Mouse (Mus musculus) neural tube, embryonic 13.5 days (tissue): ENCODE data around the gene Lrp11. TPM values are rescaled to one million over a fixed set of nuclear protein-coding genes. Genes with fewer than 3 reads are reported as not detected.

Source experiments
- ATAC-seq: fragments of 200-750 bp; cut with Nextera tagmentation; 2 replicates; pipeline ENCODE4 v1.8.0; 2017; ENCODE audit warnings: low read depth, mild to moderate bottlenecking, moderate TSS enrichment, moderate library complexity
- H3K27ac ChIP-seq: fragments of 300-500 bp; sonication (generic); replicated peaks from 2 replicates; pipeline ENCODE4 v1.5.1; 2015; ENCODE audit warnings: moderate library complexity, mild to moderate bottlenecking, inconsistent platforms
- H3K27me3 ChIP-seq: fragments of 300-500 bp; sonication (generic); 2 replicates; pipeline ENCODE4 v1.6.1; 2015; ENCODE audit warnings: mild to moderate bottlenecking, inconsistent platforms
- H3K36me3 ChIP-seq: fragments of 300-500 bp; sonication (generic); 2 replicates; pipeline ENCODE4 v1.6.1; 2015; ENCODE audit warnings: mild to moderate bottlenecking, inconsistent platforms
- H3K4me1 ChIP-seq: fragments of 300-500 bp; sonication (generic); replicated peaks from 2 replicates; pipeline ENCODE4 v1.6.1; 2015; ENCODE audit warnings: inconsistent platforms
- H3K4me2 ChIP-seq: fragments of 300-500 bp; sonication (generic); 2 replicates; pipeline ENCODE4 v1.6.1; 2015; ENCODE audit warnings: inconsistent platforms, mild to moderate bottlenecking, moderate library complexity
- H3K4me3 ChIP-seq: fragments of 300-500 bp; sonication (generic); 2 replicates; pipeline ENCODE4 v1.5.1; 2015; ENCODE audit warnings: mild to moderate bottlenecking, inconsistent platforms
- H3K9ac ChIP-seq: fragments of 300-500 bp; sonication (generic); 2 replicates; pipeline ENCODE4 v1.6.1; 2015; ENCODE audit warnings: moderate library complexity, mild to moderate bottlenecking, inconsistent platforms
- H3K9me3 ChIP-seq: fragments of 300-500 bp; sonication (generic); 2 replicates; pipeline ENCODE4 v1.6.1; 2016; ENCODE audit warnings: inconsistent platforms
- WGBS: fragments of 180-500 bp; shearing (Covaris S2); methylation state at CpG from one replicate; pipeline ENCODE4 v1.1.7; 2015; 5-methylcytosine and 5-hydroxymethylcytosine counted together
- polyA plus RNA-seq: library from polyadenylated mRNA; unstranded; fragments of >200 nt; fragmentation: Nextera tagmentation; extraction: Ambion mirVana; gene quantifications from 2 replicates; pipeline ENCODE4 v1.2.1, GENCODE M21; 2015

The Lrp11 gene
- polyA plus RNA-seq, 1 experiment from 2014 or later: 31.7 TPM

DNA sequence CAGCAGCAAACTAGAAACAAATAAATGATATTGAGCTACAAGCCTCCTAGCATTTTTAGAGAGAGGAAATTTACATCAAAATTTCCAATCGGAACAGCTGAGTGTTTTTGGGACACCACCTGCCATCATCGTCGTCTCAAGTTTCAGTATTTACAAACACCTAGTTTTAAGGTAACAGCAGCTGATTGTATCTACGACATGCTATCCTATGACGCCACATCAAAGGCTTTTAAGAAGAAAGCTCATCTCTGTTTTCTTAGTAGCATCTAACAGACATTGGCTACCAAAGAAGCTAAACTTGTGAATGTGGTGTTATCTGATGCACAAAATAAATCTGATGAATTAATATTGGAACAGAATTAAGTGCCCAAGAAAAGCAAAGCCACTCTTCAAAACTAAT is 40.7 kb downstream of the Lrp11 start:
- Histone ChIP-seq H3K4me3 (no peak overlapping the region), H3K4me2 (no peak overlapping the region), H3K27me3 (no peaks in the 10 kb centered on the region), H3K4me1 (no peaks in the 10 kb centered on the region), H3K9me3 (no peaks in the 10 kb centered on the region), H3K36me3 (peaks cover 68% of the 10 kb centered on the region), H3K9ac (no peak overlapping the region), H3K27ac (no peak overlapping the region)
- 93% methylated on average over 5 of the region's 5 CpGs for WGBS
- no peak for ATAC-seq

DNA sequence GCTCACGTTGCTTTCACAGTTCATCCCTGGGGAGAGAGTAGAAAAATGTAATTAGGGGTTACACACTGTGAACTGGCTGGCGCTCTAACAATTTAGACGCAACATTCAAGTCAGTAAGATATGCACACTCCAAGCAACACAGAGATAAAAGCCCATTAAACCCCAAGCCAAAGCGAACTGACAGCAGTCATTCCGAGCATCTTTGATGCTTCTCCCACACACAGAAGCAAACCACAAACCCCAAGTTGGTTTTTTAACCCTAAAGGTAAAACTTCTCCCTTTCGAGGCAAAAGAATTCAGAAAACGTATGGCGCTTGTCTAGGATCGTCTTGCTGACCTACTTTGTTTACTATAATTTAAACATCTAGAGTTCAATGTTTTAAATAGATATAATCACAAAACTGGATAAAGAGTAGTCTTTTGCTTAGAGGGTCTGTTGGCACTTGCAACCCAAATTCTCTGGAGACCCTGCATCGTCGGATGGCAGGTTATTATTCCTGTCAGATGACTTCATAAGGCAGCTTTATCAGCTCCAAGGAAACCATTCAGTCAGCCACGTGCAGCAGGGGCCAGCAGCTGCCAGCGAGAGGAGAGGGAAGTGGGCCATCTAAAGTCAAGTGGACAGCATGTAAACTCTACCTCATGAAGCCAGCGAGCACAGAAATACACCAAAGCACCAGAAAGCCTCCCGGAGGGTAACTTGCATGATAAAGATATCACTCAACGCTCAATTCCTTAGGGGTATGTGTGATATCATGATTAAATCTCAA is 41.5 kb downstream of the Lrp11 start:
- Histone ChIP-seq H3K27ac (no peak overlapping the region), H3K36me3 (peaks cover 66% of the 10 kb centered on the region), H3K4me2 (no peak overlapping the region), H3K27me3 (no peaks in the 10 kb centered on the region), H3K4me3 (no peak overlapping the region), H3K4me1 (no peaks in the 10 kb centered on the region), H3K9me3 (no peaks in the 10 kb centered on the region), H3K9ac (no peak overlapping the region)
- ATAC-seq: no peak
- WGBS: 83% methylated on average over 16 of the region's 16 CpGs

DNA sequence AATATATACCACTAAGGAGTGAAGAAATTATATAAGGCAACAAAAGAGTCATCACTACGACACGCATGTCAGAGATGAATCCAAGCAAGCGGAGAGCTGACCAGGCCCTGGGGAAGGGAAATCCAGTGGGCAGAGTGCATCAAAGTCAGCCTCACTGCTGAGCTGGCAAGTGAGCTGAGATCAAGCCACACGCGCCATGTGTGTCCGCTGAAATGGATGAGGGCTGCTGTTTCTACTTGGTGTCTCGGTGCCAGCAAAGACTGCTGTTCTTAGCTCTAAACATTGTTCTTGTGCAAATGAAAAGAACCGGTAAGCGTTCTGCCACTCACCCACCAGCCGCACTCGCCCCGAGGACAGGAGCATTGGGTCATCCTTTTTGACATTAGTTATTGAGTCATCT is 50.8 kb downstream of the Lrp11 start:
- no peaks in the 10 kb centered on the region for H3K9me3 ChIP-seq
- no peak overlapping the region for H3K27ac ChIP-seq
- H3K27me3 ChIP-seq: no peaks in the 10 kb centered on the region
- H3K4me2 ChIP-seq: no peak overlapping the region
- WGBS: 96% methylated on average over 12 of the region's 12 CpGs
- H3K4me1 ChIP-seq: no peaks in the 10 kb centered on the region
- H3K9ac ChIP-seq: no peak overlapping the region
- no peak overlapping the region for H3K4me3 ChIP-seq
- H3K36me3 ChIP-seq: peaks cover 76% of the 10 kb centered on the region
- no peak for ATAC-seq

DNA sequence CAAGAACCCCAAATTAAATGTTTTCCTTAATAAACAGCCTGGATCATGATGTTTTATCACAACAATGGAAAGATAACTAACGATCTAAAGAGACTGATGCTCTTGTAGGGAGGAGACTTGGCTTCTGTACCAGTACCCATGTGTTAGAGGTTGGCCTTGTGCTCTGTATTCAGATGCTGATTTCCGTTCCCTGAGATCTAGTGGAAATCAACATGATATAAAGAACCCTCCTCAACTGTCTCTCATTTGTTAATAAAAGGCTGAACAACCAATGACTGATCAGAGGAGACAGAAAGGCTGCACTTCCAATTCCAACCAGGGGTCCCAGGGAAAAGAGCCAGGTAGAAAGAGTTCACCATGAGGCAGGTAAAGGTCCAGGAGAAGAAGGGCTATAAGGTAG is 56.3 kb downstream of the Lrp11 start:
- no peaks in the 10 kb centered on the region for H3K4me1 ChIP-seq
- no peaks in the 10 kb centered on the region for H3K27me3 ChIP-seq
- no peak for ATAC-seq
- H3K4me2 ChIP-seq: no peak overlapping the region
- H3K9ac ChIP-seq: no peak overlapping the region
- H3K4me3 ChIP-seq: no peak overlapping the region
- H3K27ac ChIP-seq: no peak overlapping the region
- no peaks in the 10 kb centered on the region for H3K9me3 ChIP-seq
- peaks cover 62% of the 10 kb centered on the region for H3K36me3 ChIP-seq
- WGBS: 87% methylated on average over 2 of the region's 2 CpGs

DNA sequence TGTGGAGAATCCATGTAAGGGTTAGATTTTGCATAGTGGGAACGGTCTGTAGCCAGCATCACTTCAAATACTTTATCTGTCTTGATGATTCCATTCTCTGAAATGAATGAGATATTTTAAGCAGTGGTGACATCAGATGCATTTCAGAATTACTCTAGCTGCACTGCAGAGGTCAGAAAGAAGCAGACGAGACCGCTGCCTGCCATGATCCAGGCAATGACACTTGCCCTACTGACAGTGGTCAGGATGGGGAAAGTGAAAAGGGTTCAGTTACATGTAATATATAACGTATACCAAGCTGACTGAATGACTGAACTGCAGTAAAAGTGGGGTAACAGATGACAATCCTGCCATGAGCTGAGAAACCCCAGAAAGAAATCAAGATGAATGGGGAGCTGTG is 59.5 kb downstream of the Lrp11 start:
- 88% methylated on average over 4 of the region's 4 CpGs for WGBS
- peaks cover 38% of the 10 kb centered on the region for H3K36me3 ChIP-seq
- H3K9ac ChIP-seq: no peak overlapping the region
- no peak overlapping the region for H3K27ac ChIP-seq
- H3K4me3 ChIP-seq: no peak overlapping the region
- no peaks in the 10 kb centered on the region for H3K27me3 ChIP-seq
- no peak for ATAC-seq
- H3K4me1 ChIP-seq: no peaks in the 10 kb centered on the region
- no peaks in the 10 kb centered on the region for H3K9me3 ChIP-seq
- no peak overlapping the region for H3K4me2 ChIP-seq

DNA sequence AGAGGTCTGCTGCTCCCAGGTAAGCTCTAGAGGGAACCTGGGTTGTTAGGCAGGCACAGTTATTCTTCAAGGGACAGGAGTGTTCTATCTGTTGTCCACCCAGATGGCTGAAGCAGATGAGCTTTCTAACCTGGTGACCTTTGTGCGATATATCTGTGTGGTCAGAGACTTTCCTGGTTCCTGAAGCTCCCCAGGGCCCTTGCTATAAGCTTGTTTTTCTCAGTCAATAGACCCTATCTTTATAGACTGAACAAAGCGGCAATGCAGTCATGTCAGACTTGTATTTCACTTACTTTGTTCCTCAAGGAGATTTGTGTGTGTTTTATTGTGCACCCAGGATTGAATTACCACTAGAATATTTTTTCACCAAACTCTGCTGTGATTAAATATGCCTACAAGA is 61.5 kb downstream of the Lrp11 start:
- Histone ChIP-seq H3K9me3 (no peaks in the 10 kb centered on the region), H3K4me3 (no peak overlapping the region), H3K27me3 (no peaks in the 10 kb centered on the region), H3K9ac (no peak overlapping the region), H3K36me3 (peaks cover 25% of the 10 kb centered on the region), H3K27ac (no peak overlapping the region), H3K4me2 (no peak overlapping the region), H3K4me1 (no peaks in the 10 kb centered on the region)
- no peak for ATAC-seq
- 92% methylated on average over 2 of the region's 2 CpGs for WGBS

DNA sequence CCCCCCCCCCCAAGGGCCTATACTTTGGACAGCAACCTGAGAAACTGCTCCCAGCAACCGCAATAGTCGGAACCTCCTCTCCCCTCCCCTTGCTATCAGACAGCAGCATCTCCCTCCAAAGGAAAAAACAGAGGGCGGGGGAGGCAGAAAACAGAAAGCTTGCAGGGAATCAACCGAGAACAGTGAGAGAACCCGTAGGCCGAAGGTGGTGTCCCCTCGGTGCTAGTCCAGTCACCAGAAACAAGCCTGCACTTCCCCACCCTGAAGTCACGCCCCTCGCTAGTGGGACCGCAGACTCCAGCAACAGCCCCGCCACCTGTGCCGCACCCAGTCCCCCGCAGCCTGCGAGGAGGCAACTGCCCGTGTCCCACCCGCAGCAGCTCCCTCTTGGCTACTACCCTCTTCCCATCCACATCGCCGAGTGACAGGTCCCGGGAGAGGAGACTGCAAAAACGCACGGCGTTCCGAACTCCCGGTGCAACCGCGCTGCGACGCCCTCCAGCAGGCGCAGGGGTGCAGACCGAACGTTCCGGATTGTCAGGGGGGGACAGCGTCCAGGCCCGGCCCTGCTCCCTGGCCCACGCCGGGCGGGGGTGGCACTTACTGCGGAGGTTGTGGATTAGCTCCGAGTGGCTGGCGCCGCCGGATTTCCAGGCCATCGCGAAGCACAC is 73.0 kb downstream of the Lrp11 start:
- under 1% methylated on average over 44 of the region's 44 CpGs for WGBS

DNA sequence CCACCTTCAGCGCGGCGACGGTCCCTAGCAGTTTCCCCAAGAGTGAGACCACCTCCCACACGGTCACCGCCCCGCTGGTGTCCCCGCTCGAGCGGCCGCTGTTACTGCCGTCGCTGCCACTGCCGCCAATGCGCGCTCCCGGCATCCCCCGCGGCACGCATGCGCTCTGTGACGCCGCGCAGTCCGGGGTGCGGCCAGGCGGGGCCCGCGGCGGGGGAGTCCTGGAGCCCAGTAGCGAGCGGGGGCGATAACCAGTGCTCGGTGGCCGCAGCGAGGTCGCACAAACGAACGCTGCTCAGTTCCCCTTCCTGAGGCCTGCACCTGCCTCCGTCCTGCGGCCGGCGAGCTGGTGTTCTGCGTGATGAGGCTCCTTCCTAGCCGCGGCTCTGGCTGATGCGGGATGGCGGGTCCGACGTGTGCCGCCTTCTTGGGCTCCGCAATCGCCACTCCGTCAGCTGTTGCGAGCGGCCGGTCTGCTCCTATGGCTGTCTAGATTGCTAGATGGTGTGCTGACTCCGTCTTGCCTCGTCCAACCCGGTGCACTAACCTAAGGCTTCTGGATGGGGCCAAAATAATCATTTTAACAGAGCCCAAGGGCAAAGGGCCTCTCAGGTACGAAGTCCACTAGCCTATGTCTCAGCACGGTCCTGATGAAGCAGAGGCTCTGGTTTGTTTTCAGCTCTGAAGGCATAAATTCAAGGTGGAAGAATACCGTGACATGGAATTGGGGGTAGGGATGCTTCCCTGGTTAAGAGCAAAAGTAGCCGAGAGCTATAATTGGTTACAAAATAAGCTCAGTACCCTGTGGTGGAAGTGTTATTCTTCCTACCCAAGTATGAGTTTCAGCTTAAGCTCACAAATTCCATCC is 73.8 kb downstream of the Lrp11 start:
- peaks cover 36% of the 10 kb centered on the region for H3K4me1 ChIP-seq
- peak; percentile 94 for ATAC-seq
- WGBS: 1% methylated on average over 64 of the region's 64 CpGs
- H3K9ac ChIP-seq: peak overlapping the region; percentile 93
- H3K36me3 ChIP-seq: no peaks in the 10 kb centered on the region
- no peaks in the 10 kb centered on the region for H3K27me3 ChIP-seq
- H3K27ac ChIP-seq: peak overlapping the region; percentile 94
- no peaks in the 10 kb centered on the region for H3K9me3 ChIP-seq
- H3K4me2 ChIP-seq: peak overlapping the region; percentile 93
- H3K4me3 ChIP-seq: peak overlapping the region; percentile 72

More for the DNA sequence above, 73.0 kb downstream of the Lrp11 start:
- Histone ChIP-seq H3K4me3 (peak overlapping the region; percentile 72), H3K9ac (peak overlapping the region; percentile 93), H3K36me3 (no peaks in the 10 kb centered on the region), H3K27ac (peak overlapping the region; percentile 94), H3K9me3 (no peaks in the 10 kb centered on the region), H3K4me1 (peaks cover 28% of the 10 kb centered on the region), H3K27me3 (no peaks in the 10 kb centered on the region), H3K4me2 (peak overlapping the region; percentile 93)
- ATAC-seq: peak; percentile 84

DNA sequence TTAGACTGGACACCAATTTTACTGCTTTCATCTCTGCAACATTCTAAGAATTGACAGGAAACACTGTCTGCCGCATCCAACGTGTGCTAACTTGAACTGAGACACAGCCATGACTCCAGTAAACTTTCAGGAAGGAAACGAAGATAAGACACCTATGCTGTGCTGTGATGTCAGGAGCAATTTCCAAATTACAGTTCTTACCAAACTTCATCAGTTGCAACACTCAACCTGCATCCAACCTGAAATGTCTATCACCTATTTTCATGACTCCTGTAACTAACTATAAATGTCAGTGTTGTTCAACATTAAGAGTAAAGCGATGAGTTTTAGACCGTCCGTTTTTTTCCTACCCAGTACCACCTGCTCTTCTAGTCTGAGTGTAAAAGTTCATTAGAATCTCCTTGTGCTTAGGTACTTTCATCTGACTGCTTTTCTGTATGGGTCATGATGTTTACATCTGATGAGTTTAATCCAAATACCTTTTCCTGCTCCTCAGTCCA is 74.5 kb downstream of the Lrp11 start:
- Histone ChIP-seq H3K27ac (peak overlapping the region; percentile 94), H3K4me2 (peak overlapping the region; percentile 93), H3K9ac (peak overlapping the region; percentile 93), H3K4me3 (peak overlapping the region; percentile 72), H3K4me1 (peaks cover 39% of the 10 kb centered on the region), H3K9me3 (no peaks in the 10 kb centered on the region), H3K27me3 (no peaks in the 10 kb centered on the region), H3K36me3 (no peaks in the 10 kb centered on the region)
- WGBS: 74% methylated on average over 6 of the region's 6 CpGs
- no peak for ATAC-seq

DNA sequence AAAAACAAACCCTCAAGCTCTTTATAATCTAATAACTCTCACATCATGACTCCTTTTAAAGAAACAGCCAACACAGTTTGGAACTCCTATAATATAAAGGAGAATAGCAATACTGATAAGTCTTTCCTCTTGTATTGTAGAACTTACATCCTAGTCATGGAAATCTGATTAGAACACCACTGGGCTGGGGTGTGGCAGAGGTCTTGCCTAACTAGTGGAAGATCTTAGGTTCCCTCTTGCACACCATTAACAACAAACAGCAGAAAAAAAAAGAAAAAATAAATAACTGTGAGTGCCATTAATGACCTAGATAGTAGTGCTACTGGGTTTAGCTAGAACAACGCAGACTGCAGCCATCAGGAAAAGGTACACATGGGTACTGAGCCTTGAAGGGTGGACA is 75.3 kb downstream of the Lrp11 start:
- 81% methylated on average over 1 of the region's 1 CpGs for WGBS
- Histone ChIP-seq H3K4me1 (peaks cover 34% of the 10 kb centered on the region), H3K9me3 (no peaks in the 10 kb centered on the region), H3K36me3 (peaks cover 6% of the 10 kb centered on the region), H3K9ac (no peak overlapping the region), H3K4me2 (no peak overlapping the region), H3K27ac (no peak overlapping the region), H3K27me3 (no peaks in the 10 kb centered on the region), H3K4me3 (no peak overlapping the region)
- ATAC-seq: no peak

DNA sequence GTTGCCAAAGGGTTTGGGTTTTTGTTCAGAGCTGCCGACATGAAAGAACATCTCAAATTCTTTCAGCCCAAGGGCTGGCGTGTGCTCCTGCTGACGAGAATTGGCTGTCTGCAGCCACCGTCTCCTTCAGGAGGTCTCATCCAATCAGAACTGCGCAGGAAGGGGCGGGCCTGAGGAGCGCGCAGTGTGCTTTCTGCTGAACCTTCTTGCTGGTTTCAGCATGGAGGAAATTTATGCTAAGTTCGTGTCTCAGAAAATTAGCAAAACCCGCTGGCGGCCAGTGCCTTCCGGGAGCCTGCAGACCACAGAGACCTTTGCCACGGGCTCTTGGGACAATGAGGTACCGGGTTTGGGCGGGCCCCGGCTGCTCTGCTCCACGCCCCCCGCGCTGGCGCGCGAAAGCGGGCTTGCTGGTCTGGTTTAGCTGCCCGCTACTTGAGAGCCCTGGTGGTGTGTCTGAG is 77.8 kb downstream of the Lrp11 start, which contains the start of gene Nup43:
TSS of gene Nup43 (plus strand) at position 162 of the 461 bp plus-strand sequence.
- Histone ChIP-seq H3K4me3 (peak within 1 kb of the TSS; percentile 85), H3K36me3 (peaks cover 23% of the 10 kb centered on the region), H3K27ac (peak within 1 kb of the TSS; percentile 59; the same call in 1 of the 2 replicates), H3K9ac (peak within 1 kb of the TSS; percentile 76), H3K4me2 (peak within 1 kb of the TSS; percentile 87), H3K9me3 (no peaks in the 10 kb centered on the region), H3K4me1 (peaks cover 20% of the 10 kb centered on the region), H3K27me3 (no peaks in the 10 kb centered on the region)
- ATAC-seq: peak; percentile 80
- 0% methylated on average over 24 of the region's 24 CpGs for WGBS
